Mouse (Mus musculus) lung, embryonic 15.5 days (tissue): ENCODE measurements around the gene Zbed4. TPM values are rescaled to one million over a fixed set of nuclear protein-coding genes. Genes with fewer than 3 reads are reported as not detected.
A peak's percentile ranks its signal among the peaks of the same experiment; 100 is the strongest.
"Not testable (repeated sequence)": the region's sequence is repeated elsewhere in the genome, so short reads cannot be mapped to it uniquely, and the experiment has no call there.

ENCODE experiments used
- ATAC-seq: fragments of 200-750 bp; cut with Nextera tagmentation; 2 replicates; pipeline ENCODE4 v1.8.0; 2017; ENCODE audit warnings: moderate number of reproducible peaks, borderline replicate concordance; ENCODE audit not compliant: low FRiP score, low TSS enrichment; ENCODE audit errors: extremely low read depth
- H3K27ac ChIP-seq: fragments of 300-500 bp; sonication (generic); 2 replicates; pipeline ENCODE4 v1.5.1; 2015; ENCODE audit warnings: moderate library complexity, mild to moderate bottlenecking, inconsistent platforms
- H3K27me3 ChIP-seq: fragments of 300-500 bp; sonication (generic); 2 replicates; pipeline ENCODE4 v1.6.1; 2015; ENCODE audit warnings: inconsistent platforms
- H3K36me3 ChIP-seq: fragments of 300-500 bp; sonication (generic); 2 replicates; pipeline ENCODE4 v1.6.1; 2015; ENCODE audit warnings: inconsistent platforms
- H3K4me1 ChIP-seq: fragments of 300-500 bp; sonication (generic); 2 replicates; pipeline ENCODE4 v1.6.1; 2015; ENCODE audit warnings: inconsistent platforms
- H3K4me2 ChIP-seq: fragments of 300-500 bp; sonication (generic); 2 replicates; pipeline ENCODE4 v1.6.1; 2015; ENCODE audit warnings: inconsistent platforms, mild to moderate bottlenecking, moderate library complexity
- H3K4me3 ChIP-seq: fragments of 300-500 bp; sonication (generic); 2 replicates; pipeline ENCODE4 v1.5.1; 2015; ENCODE audit warnings: mild to moderate bottlenecking, inconsistent platforms
- H3K9ac ChIP-seq: fragments of 300-500 bp; sonication (generic); 2 replicates; pipeline ENCODE4 v1.6.1; 2015; ENCODE audit warnings: inconsistent platforms
- H3K9me3 ChIP-seq: fragments of 300-500 bp; sonication (generic); 2 replicates; pipeline ENCODE4 v1.6.1; 2016; ENCODE audit warnings: inconsistent platforms
- WGBS: fragments of 180-500 bp; shearing (Covaris S2); methylation state at CpG from one replicate; pipeline ENCODE4 v1.1.7; 2015; 5-methylcytosine and 5-hydroxymethylcytosine counted together
- polyA plus RNA-seq: library from polyadenylated mRNA; unstranded; fragments of >200 nt; fragmentation: Nextera tagmentation; extraction: Ambion mirVana; gene quantifications from 2 replicates; pipeline ENCODE4 v1.2.1, GENCODE M21; 2015

Gene Zbed4
- polyA plus RNA-seq: 15.5 and 15.7 TPM in 2 replicates

GRCm38 (mm10) chr15:88751564-88752402 is at the start of gene Zbed4:
TSS of gene Zbed4 (plus strand) at chr15:88751660.
- under 1% methylated on average over 105 of the region's 119 CpGs for WGBS
- no peaks in the 10 kb centered on the region for H3K9me3 ChIP-seq
- peaks cover 19% of the 10 kb centered on the region for H3K4me1 ChIP-seq
- peak within 1 kb of the TSS; percentile 78 for H3K9ac ChIP-seq
- peak within 1 kb of the TSS; percentile 86 for H3K27ac ChIP-seq
- peak within 1 kb of the TSS; percentile 89 for H3K4me3 ChIP-seq
- peak within 1 kb of the TSS; percentile 80 for H3K4me2 ChIP-seq
- H3K36me3 ChIP-seq: peaks cover under 1% of the 10 kb centered on the region; the same call in 1 of the 2 replicates
- peak; percentile 76 for ATAC-seq
- H3K27me3 ChIP-seq: no peaks in the 10 kb centered on the region

DNA sequence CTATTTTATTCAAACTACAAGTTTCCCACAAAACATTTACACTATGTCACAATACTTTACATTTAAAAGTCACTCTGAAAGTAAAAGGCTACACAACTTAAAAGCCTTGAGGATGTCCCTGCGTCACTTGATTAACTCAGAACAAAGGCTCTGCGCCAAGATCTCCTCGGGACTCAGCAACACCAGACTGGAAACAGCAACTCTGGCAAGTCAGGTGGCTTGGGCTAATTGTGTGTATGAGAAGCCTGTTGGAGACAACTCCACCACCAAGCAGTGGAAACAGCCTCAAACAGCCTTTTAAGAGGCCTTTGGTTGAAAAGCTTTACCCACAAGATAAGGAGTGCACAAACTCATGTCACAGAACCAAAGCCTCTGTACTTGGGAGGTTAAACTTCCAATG is 49.0 kb upstream of the Zbed4 start:
- ATAC-seq: no peak
- 77% methylated on average over 3 of the region's 3 CpGs for WGBS

GRCm38 (mm10) chr15:88704284-88704683 is 47.2 kb upstream of the Zbed4 start:
- no peak overlapping the region for H3K27ac ChIP-seq
- no peaks in the 10 kb centered on the region; the same call in 1 of the 2 replicates for H3K4me1 ChIP-seq
- H3K4me3 ChIP-seq: no peak overlapping the region
- H3K9ac ChIP-seq: no peak overlapping the region
- peaks cover 89% of the 10 kb centered on the region for H3K36me3 ChIP-seq
- 58% methylated on average over 1 of the region's 1 CpGs for WGBS
- no peaks in the 10 kb centered on the region for H3K9me3 ChIP-seq
- no peak overlapping the region for H3K4me2 ChIP-seq
- no peak for ATAC-seq
- H3K27me3 ChIP-seq: no peaks in the 10 kb centered on the region

More for the DNA sequence above, 49.0 kb upstream of the Zbed4 start:
- Histone ChIP-seq H3K4me3 (no peak overlapping the region), H3K27me3 (no peaks in the 10 kb centered on the region), H3K27ac (no peak overlapping the region), H3K4me1 (no peaks in the 10 kb centered on the region; the same call in 1 of the 2 replicates), H3K4me2 (no peak overlapping the region), H3K9me3 (no peaks in the 10 kb centered on the region), H3K36me3 (peaks cover 84% of the 10 kb centered on the region), H3K9ac (no peak overlapping the region)

DNA sequence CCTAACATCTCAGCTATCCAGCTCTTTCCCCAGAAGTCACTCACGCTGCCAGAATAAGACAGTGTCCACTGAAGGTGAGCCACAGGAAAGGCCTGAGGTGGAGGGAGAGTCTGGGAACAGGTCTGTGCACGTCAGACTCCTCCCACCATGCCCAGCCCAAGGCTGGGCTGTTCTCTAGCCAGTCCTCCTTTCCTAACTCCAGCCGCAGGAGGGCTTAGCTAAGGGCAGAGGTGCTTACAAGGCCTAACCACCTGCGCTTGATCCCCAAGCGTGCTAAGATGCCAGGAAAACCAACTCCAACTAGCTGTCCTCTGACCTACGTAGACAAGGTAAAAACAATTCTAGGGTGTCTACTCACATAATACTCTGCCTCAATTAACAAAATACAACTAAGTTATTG is 45.1 kb upstream of the Zbed4 start:
- WGBS: 88% methylated on average over 6 of the region's 6 CpGs
- no peak overlapping the region for H3K4me3 ChIP-seq
- H3K9ac ChIP-seq: no peak overlapping the region

GRCm38 (mm10) chr15:88706987-88707386 is 44.5 kb upstream of the Zbed4 start:
- H3K4me1 ChIP-seq, H3K9me3 ChIP-seq, H3K4me2 ChIP-seq, H3K9ac ChIP-seq, H3K4me3 ChIP-seq, ATAC-seq, H3K27ac ChIP-seq, H3K27me3 ChIP-seq: not testable (repeated sequence)
- WGBS: 70% methylated on average over 13 of the region's 13 CpGs
- H3K36me3 ChIP-seq: peaks cover 93% of the 10 kb centered on the region

More for the DNA sequence above, 45.1 kb upstream of the Zbed4 start:
- no peak for ATAC-seq
- no peaks in the 10 kb centered on the region for H3K9me3 ChIP-seq
- H3K4me1 ChIP-seq: no peaks in the 10 kb centered on the region
- no peak overlapping the region for H3K27ac ChIP-seq
- H3K4me2 ChIP-seq: no peak overlapping the region
- no peaks in the 10 kb centered on the region for H3K27me3 ChIP-seq
- H3K36me3 ChIP-seq: peaks cover 90% of the 10 kb centered on the region

DNA sequence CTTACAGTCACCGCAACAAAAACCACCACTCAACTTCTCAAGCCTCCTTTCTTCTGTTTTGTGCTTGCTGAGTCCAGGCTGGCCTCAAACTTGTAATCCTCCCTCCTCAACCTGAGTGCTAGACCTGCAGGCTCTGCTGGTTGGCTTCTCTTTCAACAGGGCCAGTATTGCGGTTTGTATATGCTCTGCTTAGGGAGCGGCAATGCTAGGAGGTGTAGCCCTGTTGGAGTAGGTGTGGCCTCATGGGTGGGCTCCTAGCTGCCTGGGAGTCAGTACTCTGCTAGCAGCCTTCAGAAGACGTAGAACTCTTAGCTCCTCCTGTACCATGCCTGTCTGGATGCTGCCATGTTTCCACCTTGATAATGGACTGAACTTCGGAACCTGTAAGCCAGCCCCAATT is 43.3 kb upstream of the Zbed4 start:
- no peaks in the 10 kb centered on the region for H3K27me3 ChIP-seq
- H3K4me3 ChIP-seq: no peak overlapping the region
- no peaks in the 10 kb centered on the region for H3K9me3 ChIP-seq
- H3K36me3 ChIP-seq: peaks cover 97% of the 10 kb centered on the region
- no peaks in the 10 kb centered on the region for H3K4me1 ChIP-seq
- ATAC-seq: no peak
- H3K9ac ChIP-seq: no peak overlapping the region
- H3K4me2 ChIP-seq: no peak overlapping the region
- WGBS: 91% methylated on average over 5 of the region's 5 CpGs
- H3K27ac ChIP-seq: no peak overlapping the region

DNA sequence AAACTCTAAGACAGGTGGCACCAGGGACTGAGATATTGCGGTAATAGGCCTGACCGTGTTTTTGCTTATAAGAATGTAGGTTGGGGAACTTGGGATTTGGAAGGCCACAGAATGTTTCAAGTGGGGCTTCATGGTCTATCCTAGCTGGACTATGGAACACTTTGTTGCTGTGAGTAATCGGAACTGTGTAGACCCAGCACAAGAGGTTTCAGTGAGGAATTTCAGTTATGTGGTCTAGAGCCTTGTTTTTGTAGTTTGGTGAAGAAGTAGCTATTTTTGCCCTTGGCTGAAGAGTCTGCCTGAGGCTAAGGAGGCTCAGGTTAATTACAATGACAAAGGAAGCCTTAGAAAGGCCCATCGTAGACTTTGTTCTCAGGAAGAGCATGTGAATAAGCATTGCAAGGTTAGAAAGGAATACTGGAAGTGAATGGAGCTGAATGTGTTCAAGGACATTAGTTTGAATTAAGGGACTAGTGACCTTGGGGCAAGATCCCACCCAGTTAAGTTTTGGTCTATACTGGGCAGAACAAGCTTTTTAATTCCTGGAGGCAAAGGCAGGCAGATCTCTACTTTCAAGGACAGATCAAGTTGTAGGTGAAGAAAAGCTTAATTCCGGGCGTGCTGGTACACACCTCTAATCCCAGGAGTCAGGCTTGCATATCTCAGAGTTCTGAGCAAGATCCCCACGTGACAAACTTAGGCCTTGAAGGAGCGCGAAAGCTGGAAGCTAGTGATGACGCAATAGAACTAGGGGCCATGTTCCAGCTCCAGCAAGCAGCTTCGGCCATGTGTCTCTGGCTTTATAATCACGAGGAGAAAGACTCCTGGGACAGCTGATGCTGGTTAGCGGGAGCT is 42.6 kb upstream of the Zbed4 start:
- Histone ChIP-seq H3K4me1 (no peaks in the 10 kb centered on the region), H3K27ac (no peak overlapping the region), H3K4me3 (no peak overlapping the region), H3K27me3 (no peaks in the 10 kb centered on the region), H3K36me3 (peaks cover 97% of the 10 kb centered on the region), H3K9me3 (no peaks in the 10 kb centered on the region), H3K9ac (no peak overlapping the region), H3K4me2 (no peak overlapping the region)
- 83% methylated on average over 13 of the region's 13 CpGs for WGBS
- no peak for ATAC-seq

GRCm38 (mm10) chr15:88709878-88710277 is 41.6 kb upstream of the Zbed4 start:
- H3K4me2 ChIP-seq: no peak overlapping the region
- H3K36me3 ChIP-seq: peaks cover 99% of the 10 kb centered on the region
- no peak overlapping the region for H3K4me3 ChIP-seq
- no peak overlapping the region for H3K27ac ChIP-seq
- 94% methylated on average over 5 of the region's 5 CpGs for WGBS
- no peaks in the 10 kb centered on the region for H3K9me3 ChIP-seq
- no peaks in the 10 kb centered on the region for H3K4me1 ChIP-seq
- no peak for ATAC-seq
- no peaks in the 10 kb centered on the region for H3K27me3 ChIP-seq
- no peak overlapping the region for H3K9ac ChIP-seq

DNA sequence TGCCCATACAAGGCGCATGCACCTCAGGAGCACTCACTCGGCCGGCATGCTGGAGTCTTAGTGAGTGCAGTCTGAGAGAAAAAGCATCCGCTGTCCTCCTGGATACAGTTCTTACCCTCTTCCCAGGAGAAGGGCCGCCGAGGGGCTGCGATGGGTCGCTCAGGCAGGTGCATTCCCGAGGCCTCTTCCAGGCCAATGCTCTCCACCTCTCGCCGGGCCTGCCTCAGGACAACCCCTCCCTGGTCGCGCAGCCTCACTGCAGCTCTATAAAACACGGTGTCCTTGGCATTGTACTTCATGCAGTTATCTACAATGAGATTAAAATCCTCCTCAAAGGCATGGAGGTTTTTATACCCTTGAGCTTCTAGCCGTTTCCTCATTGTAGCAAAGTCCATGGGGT is 39.0 kb upstream of the Zbed4 start:
- Histone ChIP-seq H3K9me3 (no peaks in the 10 kb centered on the region), H3K27ac (no peak overlapping the region), H3K36me3 (peaks cover 95% of the 10 kb centered on the region), H3K4me3 (no peak overlapping the region), H3K27me3 (no peaks in the 10 kb centered on the region), H3K4me2 (no peak overlapping the region), H3K4me1 (no peaks in the 10 kb centered on the region), H3K9ac (no peak overlapping the region)
- no peak for ATAC-seq
- 89% methylated on average over 15 of the region's 15 CpGs for WGBS

DNA sequence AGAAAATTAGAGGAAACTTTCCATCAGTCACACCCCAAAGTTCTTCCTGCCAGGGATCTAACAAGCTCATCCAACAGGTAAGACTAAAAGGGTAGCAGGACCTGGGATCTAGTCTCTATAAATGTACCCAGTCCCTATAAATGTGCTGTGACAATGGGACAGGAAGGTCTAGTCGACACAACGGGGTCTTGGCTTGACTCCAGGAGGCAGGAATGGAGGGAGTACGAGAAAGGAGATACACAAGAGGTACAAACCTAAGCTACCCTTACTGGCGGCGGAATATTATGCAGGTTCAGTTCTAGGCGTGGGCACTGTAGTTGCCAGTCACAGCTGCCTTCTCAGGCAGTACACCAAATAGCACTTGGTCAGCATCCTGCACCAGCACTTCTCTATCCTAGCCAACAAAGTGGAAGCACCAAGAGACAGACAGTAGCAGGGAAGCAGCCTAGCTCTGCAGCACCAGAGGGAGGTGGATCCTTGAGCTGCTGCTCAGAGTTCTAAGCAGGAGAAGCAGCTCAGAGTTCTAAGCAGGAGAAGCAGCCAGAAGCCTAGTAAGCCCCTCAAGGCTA is 37.4 kb upstream of the Zbed4 start:
- ATAC-seq: no peak
- no peak overlapping the region for H3K4me3 ChIP-seq
- WGBS: 63% methylated on average over 6 of the region's 6 CpGs

DNA sequence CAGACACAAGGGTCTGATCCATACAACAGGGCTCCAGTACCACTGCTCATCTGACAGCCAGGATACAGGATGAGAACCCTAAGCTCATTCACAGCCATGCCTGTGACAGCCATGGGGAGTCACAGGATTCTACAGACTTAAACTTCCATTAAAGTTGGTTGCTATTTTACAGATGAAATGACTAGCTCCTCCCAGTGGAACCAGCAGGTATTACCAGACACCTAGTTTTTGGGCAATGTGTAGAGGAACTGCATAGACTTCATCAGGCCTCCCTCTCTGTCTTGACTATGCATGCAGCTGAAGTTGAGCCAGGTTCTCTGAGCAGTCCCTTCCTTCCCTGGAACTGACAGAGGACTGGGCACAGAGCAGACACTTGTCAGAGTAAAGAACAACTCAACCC is 35.1 kb upstream of the Zbed4 start:
- Histone ChIP-seq H3K4me3 (no peak overlapping the region), H3K4me1 (no peaks in the 10 kb centered on the region), H3K9ac (no peak overlapping the region), H3K4me2 (no peak overlapping the region), H3K27me3 (no peaks in the 10 kb centered on the region), H3K27ac (no peak overlapping the region), H3K36me3 (peaks cover 84% of the 10 kb centered on the region), H3K9me3 (no peaks in the 10 kb centered on the region)
- ATAC-seq: no peak

More for the DNA sequence above, 37.4 kb upstream of the Zbed4 start:
- H3K27me3 ChIP-seq: no peaks in the 10 kb centered on the region
- peaks cover 95% of the 10 kb centered on the region for H3K36me3 ChIP-seq
- no peak overlapping the region for H3K27ac ChIP-seq
- H3K9ac ChIP-seq: no peak overlapping the region
- no peaks in the 10 kb centered on the region for H3K4me1 ChIP-seq
- H3K9me3 ChIP-seq: no peaks in the 10 kb centered on the region
- no peak overlapping the region for H3K4me2 ChIP-seq
